Mouse (Mus musculus) ES-Bruce4 (cell line): Measurements from ENCODE around the gene Vrtn. TPM values are rescaled to one million over a fixed set of nuclear protein-coding genes. Genes with fewer than 3 reads are reported as not detected.

ENCODE experiments used
- H3K27ac ChIP-seq: 2 replicates; pipeline ENCODE4 v1.5.1; 2012; ENCODE audit warnings: low read length, inconsistent platforms; ENCODE audit not compliant: insufficient read depth
- H3K27me3 ChIP-seq: 2 replicates; pipeline ENCODE4 v1.6.1; 2012; ENCODE audit warnings: mild to moderate bottlenecking, low read length, inconsistent platforms; ENCODE audit not compliant: control insufficient read depth, poor library complexity, insufficient read depth, severe bottlenecking
- H3K36me3 ChIP-seq: 2 replicates; pipeline ENCODE4 v1.6.1; 2012; ENCODE audit warnings: inconsistent platforms, mild to moderate bottlenecking, low read length, moderate library complexity; ENCODE audit not compliant: control insufficient read depth, poor library complexity, insufficient read depth, severe bottlenecking
- H3K4me1 ChIP-seq: one replicate; pipeline ENCODE4 v1.8.1; 2011; ENCODE audit warnings: low read length; ENCODE audit not compliant: control insufficient read depth, insufficient read depth
- H3K4me3 ChIP-seq: 2 replicates; pipeline ENCODE4 v1.5.1; 2011; ENCODE audit warnings: low read depth, mild to moderate bottlenecking, low read length
- H3K9ac ChIP-seq: 2 replicates; pipeline ENCODE4 v1.6.1; 2012; ENCODE audit warnings: low read depth, mild to moderate bottlenecking, inconsistent platforms; ENCODE audit not compliant: poor library complexity, severe bottlenecking
- H3K9me3 ChIP-seq: replicated peaks from 2 replicates; pipeline ENCODE4 v1.6.1; 2012; ENCODE audit warnings: mild to moderate bottlenecking, low read length, inconsistent platforms; ENCODE audit not compliant: control insufficient read depth, poor library complexity, insufficient read depth, severe bottlenecking
- CTCF ChIP-seq: IDR thresholded peaks from one replicate; pipeline ENCODE4 v1.8.1; 2011; ENCODE audit warnings: low read depth, low read length
- EP300 ChIP-seq: IDR thresholded peaks from 2 replicates; pipeline ENCODE4 v1.6.1; 2011; ENCODE audit warnings: low read depth, low read length; ENCODE audit not compliant: insufficient read depth
- POLR2A ChIP-seq: IDR thresholded peaks from one replicate; pipeline ENCODE4 v1.8.1; 2011; ENCODE audit warnings: low read length; ENCODE audit not compliant: insufficient read depth
- polyA plus RNA-seq: library from polyadenylated mRNA; stranded (reverse); fragments of >200 nt; gene quantifications from 2 replicates; pipeline ENCODE4 v1.2.4, GENCODE M21; 2011; ENCODE audit warnings: low read depth; ENCODE audit not compliant: missing spikeins, insufficient read depth, insufficient read length

Gene Vrtn
- polyA plus RNA-seq, 1 experiment, result 3.8 TPM

GRCm38 (mm10) chr12:84671646-84672045, 30.8 kb downstream of the Vrtn start:
- TF ChIP-seq CTCF, result no peak
- TF ChIP-seq EP300, result no peak
- no peak for TF ChIP-seq POLR2A
- H3K4me1 ChIP-seq, result no peaks in the 10 kb centered on the region
- H3K9ac ChIP-seq, result no peak overlapping the region
- H3K4me3 ChIP-seq, result no peak overlapping the region
- no peaks in the 10 kb centered on the region for H3K36me3 ChIP-seq
- H3K27ac ChIP-seq, result no peak overlapping the region
- H3K27me3 ChIP-seq, result no peaks in the 10 kb centered on the region
- H3K9me3 ChIP-seq, result no peaks in the 10 kb centered on the region

- Histone ChIP-seq H3K27me3 (no peaks in the 10 kb centered on the region), H3K4me1 (no peaks in the 10 kb centered on the region), H3K36me3 (no peaks in the 10 kb centered on the region), H3K27ac (no peak overlapping the region), H3K9ac (no peak overlapping the region), H3K9me3 (no peaks in the 10 kb centered on the region), H3K4me3 (no peak overlapping the region)
- TF ChIP-seq EP300 (no peak), CTCF (no peak), POLR2A (no peak)
These were observed 34.1 kb downstream of the Vrtn start for GRCm38 (mm10) chr12:84674666-84675526.

GRCm38 (mm10) chr12:84676011-84676410, 35.2 kb downstream of the Vrtn start:
- no peaks in the 10 kb centered on the region for H3K36me3 ChIP-seq
- H3K9me3 ChIP-seq, result no peaks in the 10 kb centered on the region
- H3K4me3 ChIP-seq, result no peak overlapping the region

GRCm38 (mm10) chr12:84684569-84684968, 43.8 kb downstream of the Vrtn start:
- no peaks in the 10 kb centered on the region for H3K36me3 ChIP-seq
- TF ChIP-seq EP300 (no peak), CTCF (no peak), POLR2A (no peak)
- no peaks in the 10 kb centered on the region for H3K27me3 ChIP-seq
- H3K4me3 ChIP-seq, result no peak overlapping the region
- H3K27ac ChIP-seq, result no peak overlapping the region
- H3K9me3 ChIP-seq, result no peaks in the 10 kb centered on the region
- no peak overlapping the region for H3K9ac ChIP-seq
- H3K4me1 ChIP-seq, result no peaks in the 10 kb centered on the region

More at GRCm38 (mm10) chr12:84676011-84676410, 35.2 kb downstream of the Vrtn start:
- Histone ChIP-seq H3K9ac (no peak overlapping the region), H3K27me3 (no peaks in the 10 kb centered on the region), H3K4me1 (no peaks in the 10 kb centered on the region), H3K27ac (no peak overlapping the region)
- TF ChIP-seq CTCF (no peak), POLR2A (no peak), EP300 (no peak)

DNA sequence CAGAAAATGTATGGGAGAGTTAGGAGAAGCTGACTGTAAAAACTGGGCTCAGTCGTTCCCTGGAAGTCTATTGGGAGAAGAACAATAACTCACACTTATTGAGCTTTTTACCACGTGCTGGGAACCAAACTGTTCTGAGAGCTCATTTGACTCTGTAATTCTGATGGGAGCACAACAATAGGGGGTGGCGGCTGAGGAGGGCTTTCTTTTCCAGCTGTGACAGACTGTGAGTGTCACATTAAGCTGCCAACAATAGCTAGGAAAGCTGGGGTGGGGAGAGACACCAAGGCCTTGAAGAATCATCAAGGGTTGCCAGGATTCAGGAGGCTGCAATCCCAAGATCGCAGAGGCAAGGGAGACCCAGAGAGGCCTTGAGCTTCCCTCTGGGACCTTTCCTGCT, 45.4 kb downstream of the Vrtn start:
- TF ChIP-seq EP300 (no peak), CTCF (no peak), POLR2A (no peak)
- Histone ChIP-seq H3K4me3 (no peak overlapping the region), H3K9ac (no peak overlapping the region), H3K36me3 (no peaks in the 10 kb centered on the region), H3K9me3 (no peaks in the 10 kb centered on the region), H3K27me3 (no peaks in the 10 kb centered on the region), H3K27ac (no peak overlapping the region), H3K4me1 (no peaks in the 10 kb centered on the region)

DNA sequence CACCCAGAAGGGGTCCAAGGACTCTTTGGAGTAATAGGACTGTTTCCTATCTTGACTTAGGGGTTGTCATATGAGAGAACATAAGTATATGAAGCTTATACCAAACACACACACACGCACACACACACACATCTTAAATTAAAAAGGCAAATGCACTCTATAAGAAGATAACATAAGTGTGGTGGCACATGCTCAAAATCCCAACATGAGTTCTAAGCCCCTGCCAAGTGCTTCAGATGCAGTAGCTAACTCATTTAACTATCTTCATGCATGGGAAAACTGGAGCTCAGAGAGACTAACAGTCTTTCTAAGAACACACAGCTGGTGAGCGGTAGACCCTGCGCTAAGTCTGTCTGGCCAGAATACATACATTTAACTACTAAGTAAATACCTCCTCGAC, 46.7 kb downstream of the Vrtn start:
- Histone ChIP-seq H3K9ac (no peak overlapping the region), H3K4me1 (no peaks in the 10 kb centered on the region), H3K27ac (no peak overlapping the region), H3K36me3 (no peaks in the 10 kb centered on the region), H3K27me3 (no peaks in the 10 kb centered on the region), H3K4me3 (no peak overlapping the region), H3K9me3 (no peaks in the 10 kb centered on the region)
- TF ChIP-seq EP300 (no peak), CTCF (no peak), POLR2A (no peak)
